Mouse (Mus musculus): Measurements from ENCODE around the gene Cntrob.

Gene Cntrob

DNA sequence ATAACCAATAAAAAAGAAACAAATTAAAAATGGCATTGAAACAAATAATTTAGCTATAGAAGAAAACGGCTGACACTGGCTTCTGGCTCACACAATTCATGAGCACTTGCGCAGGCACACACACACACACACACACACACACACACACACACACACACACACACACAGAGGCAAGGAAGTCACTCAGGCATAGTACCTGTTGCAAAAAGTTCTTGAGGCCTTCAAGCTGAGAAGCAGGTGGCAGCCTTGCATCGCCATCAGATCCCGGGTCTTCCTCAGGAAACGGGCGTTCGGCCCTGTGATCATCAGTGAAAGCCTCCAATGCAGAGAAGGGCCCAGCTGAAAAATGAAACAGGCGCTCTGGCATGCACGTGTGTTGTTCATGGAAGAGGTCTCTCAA, 18.3 kb downstream of the Cntrob start:
- DNase-seq (ENCODE audit: extremely low read depth, insufficient read length, low spot score): no peak

DNA sequence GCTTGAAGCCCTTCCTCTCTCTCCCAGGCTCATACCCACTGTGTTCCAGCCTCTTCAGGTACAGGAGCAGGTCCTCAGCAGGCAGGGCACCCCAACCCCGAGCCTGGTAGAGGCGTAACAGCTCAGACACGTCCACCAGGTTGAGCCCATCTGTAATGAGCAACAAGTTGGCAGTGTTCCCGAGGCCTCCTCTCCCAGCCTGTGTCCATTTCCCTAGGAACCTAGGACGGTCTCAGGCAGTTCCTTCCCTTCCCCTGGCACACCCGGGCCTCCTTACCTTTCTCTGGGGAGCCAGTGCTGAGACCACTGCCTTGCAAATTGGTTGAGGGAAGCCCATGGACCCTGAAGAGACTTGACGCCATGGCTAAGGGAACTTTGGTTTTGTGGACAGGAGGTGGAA, 20.8 kb downstream of the Cntrob start:
- DNase-seq (ENCODE audit: extremely low read depth, insufficient read length, low spot score): no peak

DNA sequence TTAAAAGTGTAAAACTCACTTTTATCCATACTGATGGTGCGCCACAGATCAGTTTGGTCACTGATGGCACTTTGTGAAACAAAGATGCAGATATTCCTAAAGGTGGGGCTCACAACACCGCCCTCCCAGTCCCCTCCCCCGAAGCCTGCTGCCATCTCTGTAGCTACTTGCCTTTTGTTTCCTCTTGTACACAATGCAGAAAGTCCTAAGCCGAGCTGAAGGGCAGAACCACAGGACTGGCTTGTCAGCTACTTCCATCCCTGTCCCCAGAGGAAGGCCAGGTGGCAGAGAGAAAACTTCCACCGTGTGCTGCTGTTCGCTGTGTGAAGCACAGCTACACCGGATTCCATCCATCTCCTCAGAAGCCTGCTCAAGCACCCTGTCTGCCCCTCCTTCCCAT, 25.3 kb downstream of the Cntrob start:
- DNase-seq (ENCODE audit: extremely low read depth, insufficient read length, low spot score): no peak

DNA sequence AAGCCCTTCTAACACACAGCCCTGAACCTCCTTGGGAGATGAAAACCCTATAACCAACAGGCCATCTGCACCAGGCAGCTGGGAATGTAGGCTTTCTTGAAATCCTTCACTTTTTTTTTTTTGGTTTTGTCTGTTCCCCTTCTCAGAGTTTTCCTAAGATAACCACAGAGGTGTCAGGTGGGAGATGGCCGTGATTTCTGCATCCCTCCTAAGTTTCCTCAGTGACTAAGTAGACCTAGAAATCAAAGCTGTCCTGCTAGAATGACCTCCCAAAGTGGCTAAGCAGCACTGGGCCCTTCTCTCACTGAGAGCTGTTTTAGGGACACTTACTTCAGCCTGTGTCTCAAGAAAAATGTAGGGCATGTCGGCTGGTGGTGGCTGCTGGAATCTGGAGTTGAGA, 25.8 kb downstream of the Cntrob start:
- no peak for DNase-seq (ENCODE audit: extremely low read depth, insufficient read length, low spot score)

DNA sequence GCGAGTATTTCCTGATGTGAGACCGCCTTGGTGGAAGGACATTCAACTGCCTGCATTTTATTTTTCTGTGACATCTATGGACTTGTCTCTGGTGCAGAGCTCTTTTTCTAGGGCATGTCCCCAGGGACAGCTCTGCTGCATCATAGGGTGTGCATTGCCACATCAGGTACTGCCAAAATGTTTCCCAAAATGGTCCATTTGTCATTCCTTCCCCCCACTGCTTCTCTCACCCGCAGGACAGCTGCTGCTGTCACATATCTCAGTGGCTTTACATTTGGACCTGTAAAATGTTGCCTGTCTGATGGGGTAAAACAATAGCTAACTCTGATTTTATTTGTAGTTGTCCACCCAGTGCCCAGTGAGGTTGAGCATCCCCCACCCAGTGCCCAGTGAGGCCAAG, 28.3 kb downstream of the Cntrob start:
- DNase-seq (ENCODE audit: extremely low read depth, insufficient read length, low spot score): no peak

DNA sequence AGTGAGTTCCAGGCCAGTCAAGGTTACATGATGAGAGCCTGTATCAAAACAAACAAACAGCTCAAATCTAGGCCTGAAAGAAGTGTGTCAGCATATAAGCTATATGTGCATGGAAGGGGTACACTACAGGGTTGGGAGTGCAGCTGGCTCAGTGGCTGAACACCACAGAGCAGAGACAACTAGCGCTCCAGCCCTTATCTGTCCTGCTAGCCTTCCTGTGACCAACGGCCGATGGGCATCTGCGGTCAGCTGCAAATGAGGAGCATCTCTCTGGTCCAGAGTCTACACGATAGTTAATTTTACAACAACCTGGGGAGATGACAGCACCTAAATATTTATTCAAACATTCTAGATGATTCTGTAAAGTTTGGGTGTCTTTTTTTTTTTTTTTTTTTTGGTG, 32.5 kb downstream of the Cntrob start:
- DNase-seq (ENCODE audit: extremely low read depth, insufficient read length, low spot score): no peak

DNA sequence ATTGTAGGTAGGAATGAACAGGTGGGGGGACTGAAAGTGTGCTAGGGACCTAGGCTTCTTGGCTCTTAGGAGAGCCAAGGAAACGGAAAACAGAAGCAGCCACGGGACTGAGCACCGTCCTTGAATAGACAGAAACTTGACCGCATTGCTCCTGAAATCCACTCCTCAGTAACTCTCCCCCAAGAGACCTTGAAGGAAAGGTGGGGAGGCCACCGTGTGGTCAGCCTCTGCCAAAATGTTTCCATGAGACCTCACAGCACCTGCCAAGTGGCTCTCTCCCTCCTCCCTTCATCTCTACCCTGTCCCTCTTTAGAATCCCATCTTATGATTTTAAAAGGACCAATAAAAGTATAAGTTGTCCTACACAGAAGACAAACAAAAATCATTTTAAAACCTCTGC, 46.3 kb downstream of the Cntrob start:
- DNase-seq (ENCODE audit: extremely low read depth, insufficient read length, low spot score): no peak

DNA sequence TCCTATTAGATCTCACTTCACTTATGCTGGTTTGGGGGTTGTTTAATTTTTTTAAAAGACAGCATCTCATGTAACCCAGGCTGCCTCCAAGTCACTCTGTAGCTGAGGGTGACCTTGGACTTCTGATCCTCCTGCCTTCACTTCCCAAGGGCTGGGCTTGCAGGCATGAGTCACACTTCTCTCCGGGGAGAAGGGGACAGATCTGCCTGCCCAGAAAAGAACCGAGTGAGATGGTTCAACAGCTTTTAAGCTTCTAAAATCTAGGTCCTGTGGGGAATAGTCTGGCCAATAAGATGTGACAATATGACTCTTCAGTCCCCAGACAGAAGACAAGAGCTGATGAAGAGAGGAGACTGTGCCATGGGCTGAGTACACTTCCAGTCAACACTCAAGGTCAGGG, 47.5 kb downstream of the Cntrob start:
- DNase-seq (ENCODE audit: extremely low read depth, insufficient read length, low spot score): no peak

DNA sequence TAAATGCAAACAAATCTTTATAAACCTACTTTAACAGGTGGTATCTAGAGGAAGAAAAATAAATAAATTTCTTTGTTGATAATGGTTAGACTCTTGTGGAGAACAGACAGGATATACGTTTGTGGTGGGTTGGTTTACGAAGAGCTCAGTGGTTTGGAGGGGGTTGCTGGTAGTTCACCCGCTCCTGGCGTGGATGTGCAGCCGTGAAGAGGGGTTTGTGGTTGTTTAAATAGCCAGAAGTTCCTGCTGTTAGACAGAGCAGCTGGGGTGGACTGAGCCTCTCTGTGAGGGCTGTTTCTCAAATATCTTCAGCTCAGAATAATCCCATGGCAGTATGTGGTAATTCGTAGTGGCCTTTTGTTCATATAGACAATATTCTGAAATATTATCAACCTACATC, 47.9 kb downstream of the Cntrob start:
- DNase-seq (ENCODE audit: extremely low read depth, insufficient read length, low spot score): no peak

DNA sequence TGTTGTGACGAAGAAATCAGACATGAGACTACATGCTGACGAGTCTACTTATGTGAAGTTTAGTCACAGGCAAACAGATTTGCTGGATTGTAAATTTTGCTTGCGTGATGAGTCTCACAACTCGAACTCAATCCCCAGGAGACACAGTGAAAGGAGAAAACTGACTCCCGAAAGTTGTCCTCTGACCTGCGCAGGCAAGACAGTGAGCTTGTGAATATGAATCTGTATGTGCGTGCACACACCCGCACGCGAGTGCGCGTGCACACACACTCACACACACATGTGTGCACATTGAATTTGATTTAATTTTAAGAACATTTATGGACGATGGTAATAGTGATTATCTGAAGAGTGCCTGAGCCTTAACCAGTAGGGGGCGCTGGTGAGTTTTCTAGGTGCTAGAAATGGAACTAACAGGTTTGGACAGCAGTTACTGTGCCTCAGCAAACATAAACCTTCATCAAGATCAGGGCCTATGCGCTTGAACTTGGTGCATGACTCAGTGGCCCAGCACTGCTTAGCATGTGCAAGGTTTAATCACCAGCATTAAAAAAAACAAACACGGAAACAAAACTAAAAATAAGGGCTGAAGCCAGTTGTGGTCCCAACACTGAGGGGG, 51.3 kb downstream of the Cntrob start:
- peak; percentile 48 for DNase-seq (ENCODE audit: extremely low read depth, insufficient read length, low spot score)

DNA sequence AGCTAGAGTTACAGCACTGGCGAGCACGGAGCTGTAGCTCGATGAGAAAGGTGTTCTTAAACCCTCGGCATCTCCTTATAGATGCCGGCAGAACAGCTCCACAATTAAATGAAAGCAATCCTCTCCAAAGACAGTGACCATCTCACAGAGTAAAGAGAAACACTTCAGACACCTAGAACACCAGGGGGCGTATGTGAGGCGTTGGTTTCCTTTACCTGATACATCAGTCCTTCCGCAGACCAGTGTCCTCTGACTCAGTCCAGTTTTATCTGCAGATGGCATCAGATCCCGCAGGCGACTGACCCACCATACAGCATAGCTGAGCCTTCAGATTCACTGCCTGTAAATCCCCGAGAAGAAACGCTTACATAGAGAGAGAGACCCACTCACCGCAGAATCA, 54.0 kb downstream of the Cntrob start:
- no peak for DNase-seq (ENCODE audit: extremely low read depth, insufficient read length, low spot score)

DNA sequence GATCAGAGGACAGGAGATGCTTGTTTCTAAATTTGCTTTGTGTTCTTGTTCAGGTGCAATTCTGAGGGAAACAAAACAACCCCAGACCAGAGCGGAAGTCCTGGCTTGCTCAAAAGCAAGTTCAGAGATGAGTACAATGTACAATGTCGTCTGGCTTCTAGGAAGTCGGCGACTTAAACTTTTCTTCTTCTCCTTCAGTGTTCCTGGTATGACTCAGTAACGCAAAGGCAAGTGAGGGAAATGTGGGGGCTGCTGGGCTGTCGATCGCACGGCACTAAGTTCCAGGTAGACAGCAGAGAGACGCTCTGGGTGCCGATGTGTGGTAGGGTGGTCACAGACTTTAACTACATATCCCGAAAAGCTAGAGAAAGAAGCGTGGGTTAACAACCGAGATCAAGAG, 55.5 kb downstream of the Cntrob start:
- DNase-seq (ENCODE audit: extremely low read depth, insufficient read length, low spot score): no peak

DNA sequence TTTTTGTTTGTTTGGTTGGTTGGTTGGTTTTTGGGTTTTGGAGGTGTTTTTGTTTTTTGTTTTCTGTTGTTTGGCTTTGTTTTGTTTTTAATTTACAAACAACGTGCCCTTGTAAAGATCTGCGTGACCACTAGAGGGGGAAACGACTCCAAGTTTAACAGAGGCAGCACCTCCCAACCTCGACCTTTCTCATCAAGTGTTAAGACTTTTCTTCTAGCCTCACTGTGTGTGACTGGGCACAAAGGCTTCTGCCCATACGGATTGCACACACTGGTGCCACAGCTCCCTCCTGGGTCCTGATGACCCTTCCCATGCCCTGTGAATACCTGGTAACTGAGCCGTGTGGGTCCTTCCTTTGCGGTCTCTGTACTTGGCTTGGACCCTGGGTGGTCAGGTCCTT, 56.2 kb downstream of the Cntrob start:
- DNase-seq (ENCODE audit: extremely low read depth, insufficient read length, low spot score): no peak

DNA sequence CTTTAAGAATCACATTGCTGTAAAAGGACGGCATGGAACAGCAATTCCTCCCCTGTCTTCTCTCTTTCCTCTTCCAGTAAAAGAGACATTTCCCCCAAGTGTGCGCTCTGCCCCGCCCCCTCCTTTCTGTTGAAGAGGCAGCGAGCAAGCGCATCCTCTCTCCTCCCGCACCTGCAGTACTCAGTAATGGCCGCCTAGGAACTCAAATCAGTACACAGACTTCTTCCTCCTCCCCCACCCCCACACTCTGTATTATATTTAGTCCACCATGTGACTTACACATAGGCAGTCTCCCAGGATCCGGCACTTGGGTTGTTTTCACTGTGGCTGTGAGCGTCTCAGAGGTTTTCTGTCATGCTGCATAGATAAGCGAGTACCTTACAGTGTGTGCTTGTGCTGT, 57.3 kb downstream of the Cntrob start:
- DNase-seq (ENCODE audit: extremely low read depth, insufficient read length, low spot score): no peak

DNA sequence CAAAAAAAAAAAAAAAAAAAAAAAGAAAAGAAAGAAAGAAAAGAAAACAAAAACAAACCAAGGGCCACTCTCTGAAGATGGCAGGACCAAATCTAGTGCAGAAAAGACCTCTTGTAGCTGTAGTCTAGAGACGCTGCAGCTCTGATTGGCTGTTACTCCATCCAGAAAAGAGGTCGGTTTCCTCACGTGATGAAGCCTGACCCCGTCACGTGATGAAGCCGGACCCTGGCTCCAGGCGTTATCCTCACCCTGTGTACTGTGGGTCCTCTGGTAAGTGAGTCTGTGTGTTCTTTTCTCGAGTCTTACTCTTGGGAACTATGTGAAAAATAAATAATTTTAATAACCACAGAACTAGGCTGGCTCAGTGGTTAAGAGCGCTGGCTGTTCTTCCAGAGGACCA, 58.2 kb downstream of the Cntrob start:
- DNase-seq (ENCODE audit: extremely low read depth, insufficient read length, low spot score): no peak

DNA sequence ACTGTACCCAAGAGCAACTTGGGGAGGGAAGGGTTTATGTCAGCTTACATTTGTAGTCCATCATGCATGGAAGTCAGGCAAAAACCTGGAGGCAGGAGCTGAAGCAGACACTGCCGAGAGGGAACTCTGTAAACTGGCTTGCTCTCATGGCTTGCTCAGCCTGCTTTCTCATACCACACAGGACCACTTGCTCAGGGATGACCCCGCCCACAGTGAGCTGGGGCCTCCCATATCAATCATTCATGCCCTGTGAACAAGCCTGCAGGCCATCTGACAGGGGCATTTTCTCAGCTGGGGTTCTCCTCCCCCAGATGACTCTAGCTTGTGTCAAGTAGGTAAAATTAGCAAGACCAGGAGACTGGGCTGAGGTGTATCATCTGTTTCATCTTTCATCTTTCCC, 59.3 kb downstream of the Cntrob start:
- no peak for DNase-seq (ENCODE audit: extremely low read depth, insufficient read length, low spot score)

DNA sequence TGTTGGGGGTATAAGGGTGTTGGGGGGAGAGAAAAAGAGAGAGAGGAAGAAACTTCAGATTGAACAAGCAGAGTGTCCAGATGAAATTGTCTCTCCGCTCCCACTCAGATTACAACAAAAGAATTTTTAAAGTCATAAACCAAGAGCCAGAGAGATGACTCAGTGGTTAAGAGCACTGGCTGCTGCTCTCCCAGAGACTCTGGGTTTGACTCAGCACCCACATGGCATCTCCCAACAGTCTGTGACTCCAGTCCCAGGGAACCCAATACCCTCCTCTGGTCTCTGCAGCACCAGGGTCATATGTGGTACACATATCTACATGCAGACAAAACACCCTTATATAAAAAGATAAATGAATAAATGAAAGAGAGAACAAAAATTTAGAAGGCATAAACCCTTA, 63.5 kb downstream of the Cntrob start:
- DNase-seq (ENCODE audit: extremely low read depth, insufficient read length, low spot score): peak; percentile 57

DNA sequence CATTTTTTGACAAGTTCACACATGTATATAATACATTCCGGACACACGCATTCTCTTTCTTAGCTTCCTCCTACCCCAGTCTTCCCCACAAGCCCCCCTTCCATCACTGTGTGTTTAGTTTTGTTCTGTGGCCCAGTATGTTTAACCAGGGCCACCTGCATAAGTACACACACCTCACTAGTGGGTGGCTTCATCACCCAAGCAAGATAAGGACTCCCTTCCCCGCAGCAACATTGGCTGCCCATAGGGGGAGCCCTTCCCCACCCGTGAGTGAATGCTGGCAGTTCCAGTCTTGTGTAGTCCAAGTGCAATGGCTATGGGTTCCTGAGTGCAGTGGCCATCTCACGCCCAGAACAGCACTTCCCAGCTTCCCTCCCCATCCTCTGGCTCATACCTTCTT, 65.3 kb downstream of the Cntrob start:
- DNase-seq (ENCODE audit: extremely low read depth, insufficient read length, low spot score): no peak

DNA sequence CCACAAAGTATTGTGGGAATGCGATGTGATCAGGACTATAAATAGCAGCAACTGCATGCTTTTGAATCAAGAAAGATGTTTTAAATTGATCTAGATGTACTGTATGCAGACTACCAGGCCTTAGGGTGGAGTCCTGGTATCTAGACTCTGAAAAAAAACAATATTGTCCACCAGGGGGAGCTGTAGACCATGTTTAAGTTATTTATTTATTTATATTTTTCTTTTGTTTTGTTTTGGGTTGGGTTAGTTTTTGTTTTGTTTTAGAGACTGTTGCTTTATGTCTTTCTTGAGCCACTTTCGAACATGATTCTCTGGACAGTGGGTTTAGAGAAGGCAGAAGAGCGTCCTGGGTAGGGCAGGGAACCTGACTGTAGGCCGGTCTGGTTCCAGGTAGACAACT, 65.8 kb downstream of the Cntrob start:
- no peak for DNase-seq (ENCODE audit: extremely low read depth, insufficient read length, low spot score)

DNA sequence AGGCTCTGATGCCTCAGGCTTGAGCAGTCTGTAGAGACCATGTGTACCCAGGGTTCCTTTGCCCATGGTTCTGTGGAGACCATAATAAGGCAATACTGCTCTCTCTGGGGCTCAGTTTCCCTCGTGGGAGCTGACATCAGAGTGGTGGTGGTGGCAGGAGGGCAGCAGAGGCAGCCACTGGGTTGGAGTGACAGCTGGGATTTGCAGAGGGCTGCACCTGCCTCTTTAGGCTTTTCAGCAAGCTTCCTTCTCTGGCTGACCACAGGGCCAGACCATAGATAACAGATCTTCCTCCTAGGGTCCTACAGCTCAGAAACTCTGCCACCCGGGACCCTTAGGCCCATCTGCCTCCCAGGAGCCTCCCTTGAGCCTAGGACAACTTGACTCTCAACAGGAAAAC, 66.5 kb downstream of the Cntrob start:
- no peak for DNase-seq (ENCODE audit: extremely low read depth, insufficient read length, low spot score)

DNA sequence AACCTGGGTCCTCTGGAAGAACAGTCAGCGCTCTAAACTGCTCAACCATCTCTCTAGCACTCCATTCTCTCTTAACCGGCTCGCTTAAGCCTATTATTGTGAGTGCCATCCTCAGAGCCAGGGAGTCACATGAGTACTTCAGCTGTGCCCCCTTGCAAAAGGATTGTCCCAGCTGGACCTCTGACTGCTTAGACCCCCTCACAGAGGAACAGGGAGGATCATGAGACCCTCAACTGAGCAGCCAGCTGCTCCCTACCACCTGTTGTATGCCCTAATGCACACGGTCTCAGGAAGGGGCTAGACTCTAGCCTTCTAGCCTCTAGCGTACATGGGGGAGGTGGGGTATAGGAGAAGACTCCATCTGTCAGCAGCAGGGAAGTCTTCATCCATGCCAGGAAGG, 68.8 kb downstream of the Cntrob start:
- DNase-seq (ENCODE audit: extremely low read depth, insufficient read length, low spot score): no peak

DNA sequence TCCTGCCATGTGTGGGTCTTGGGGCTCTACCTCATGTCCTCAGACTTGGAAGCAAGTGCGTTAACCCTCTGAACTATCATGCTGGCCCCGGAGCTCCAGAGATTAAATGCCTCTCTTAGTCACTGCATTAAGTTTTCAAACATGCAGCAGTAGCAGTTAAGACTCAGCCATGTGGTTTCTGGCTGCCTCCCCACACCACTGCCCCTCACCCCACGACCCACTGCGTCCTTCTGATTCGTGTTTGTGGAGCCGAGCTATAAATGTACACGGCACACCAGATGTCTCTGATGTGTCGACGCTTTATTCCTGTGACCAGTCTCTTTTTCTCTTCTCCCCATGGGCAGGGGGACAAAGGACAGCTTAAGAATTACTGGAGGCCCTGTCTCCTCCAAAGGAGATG, 70.4 kb downstream of the Cntrob start:
- peak; percentile 61 for DNase-seq (ENCODE audit: extremely low read depth, insufficient read length, low spot score)

DNA sequence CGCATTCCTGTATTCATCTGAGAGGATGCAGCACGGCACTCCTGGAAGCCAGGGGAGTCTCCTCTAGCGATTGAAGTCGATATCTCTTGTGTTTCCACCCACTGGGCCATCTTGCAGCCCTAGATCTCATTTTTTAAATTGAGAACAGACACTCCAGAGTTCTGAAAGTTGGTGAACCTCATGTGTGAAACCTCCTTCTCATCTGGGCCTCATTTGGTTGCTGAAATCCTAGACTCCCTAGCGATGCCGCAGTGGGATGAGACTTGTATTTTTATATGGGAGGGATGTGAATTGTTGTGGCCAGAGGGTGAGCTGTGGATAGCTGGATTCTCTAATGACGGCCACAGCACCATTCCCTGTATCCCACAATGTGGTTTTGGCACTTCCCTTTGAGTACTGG, 71.6 kb downstream of the Cntrob start:
- no peak for DNase-seq (ENCODE audit: extremely low read depth, insufficient read length, low spot score)
